Mouse (Mus musculus) bone marrow macrophage, adult 2 months (primary cell): ENCODE data around the gene Myg1.

Source experiments
- CTCF ChIP-seq: IDR thresholded peaks from 2 replicates; pipeline ENCODE4 v1.5.1; 2012; ENCODE audit warnings: low read depth, mild to moderate bottlenecking, low read length, moderate library complexity
- POLR2A ChIP-seq: IDR thresholded peaks from 2 replicates; pipeline ENCODE4 v1.6.1; 2012; ENCODE audit warnings: mild to moderate bottlenecking, low read depth, low read length, borderline replicate concordance

DNA sequence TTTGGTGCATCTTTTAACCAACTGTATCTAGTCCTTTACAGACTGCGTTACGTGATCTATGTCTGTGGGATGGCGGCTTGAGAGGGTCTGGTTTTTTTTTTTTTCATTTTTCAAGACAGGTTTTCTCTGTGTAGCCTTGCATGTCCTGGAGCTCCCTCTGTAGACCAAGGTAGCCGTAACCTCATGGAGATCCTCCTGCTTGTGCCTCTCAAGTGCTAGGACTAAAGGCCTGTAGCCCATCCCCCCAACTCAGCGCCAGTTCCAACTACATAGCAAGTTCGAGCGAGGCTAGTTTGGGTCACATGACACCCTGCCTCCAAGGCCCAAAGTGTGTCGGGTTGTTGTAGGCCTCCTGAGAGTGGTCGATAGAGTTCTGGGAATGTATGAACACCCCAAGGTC lies 22.8 kb upstream of the Myg1 start:
- TF ChIP-seq POLR2A: no peak
- TF ChIP-seq CTCF: no peak
